Mouse (Mus musculus): ENCODE data around the gene Mrpl52.

DNA sequence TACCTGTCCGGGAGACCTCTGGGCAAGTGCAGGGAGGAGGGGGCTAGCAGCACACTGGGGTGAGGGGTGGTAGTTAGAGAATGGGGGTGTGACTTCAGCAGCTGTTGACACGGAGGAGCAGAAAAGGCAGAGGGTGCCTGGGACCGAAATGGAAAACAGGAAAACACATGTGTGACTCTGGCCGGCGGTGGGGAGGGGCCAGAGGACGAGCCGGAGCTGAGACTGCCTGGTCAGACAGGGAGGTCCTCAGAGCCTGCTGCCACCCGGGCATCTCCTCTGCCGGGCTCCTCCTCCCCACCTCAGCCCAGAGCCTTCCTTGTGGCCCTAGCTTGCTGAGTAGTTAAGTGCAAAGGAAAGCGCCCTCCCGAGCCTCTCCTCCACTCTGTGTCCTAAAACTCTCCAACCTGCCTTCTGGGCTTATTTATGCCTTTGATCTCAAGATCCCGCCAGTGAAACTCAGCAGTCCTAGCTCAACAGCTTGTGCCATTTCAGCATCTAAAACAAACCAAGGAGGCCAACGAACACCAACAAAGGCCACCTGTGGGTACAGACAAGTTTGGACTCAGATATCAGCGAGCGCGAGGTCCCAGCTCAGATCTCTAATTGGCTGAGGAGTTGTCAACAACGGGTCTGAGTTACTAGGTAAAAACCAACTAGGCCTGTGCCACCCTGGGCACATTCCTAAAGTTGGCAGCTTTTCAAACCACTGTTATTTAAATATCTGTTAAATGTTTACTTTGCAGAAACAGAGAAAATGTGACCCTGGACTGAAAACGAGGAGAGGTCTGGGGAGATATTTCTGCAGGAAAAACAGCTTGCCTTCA, 12.6 kb upstream of the Mrpl52 start:
- no peak for TF ChIP-seq CTCF (IDR thresholded peaks at IDR 0.05; ENCODE audit: borderline replicate concordance, insufficient read depth, low read depth, low read length)
- TF ChIP-seq POLR2A (IDR thresholded peaks at IDR 0.05; ENCODE audit: borderline replicate concordance, insufficient read depth, low read length): no peak
